Mouse (Mus musculus): Measurements from ENCODE around the gene Large2.

DNA sequence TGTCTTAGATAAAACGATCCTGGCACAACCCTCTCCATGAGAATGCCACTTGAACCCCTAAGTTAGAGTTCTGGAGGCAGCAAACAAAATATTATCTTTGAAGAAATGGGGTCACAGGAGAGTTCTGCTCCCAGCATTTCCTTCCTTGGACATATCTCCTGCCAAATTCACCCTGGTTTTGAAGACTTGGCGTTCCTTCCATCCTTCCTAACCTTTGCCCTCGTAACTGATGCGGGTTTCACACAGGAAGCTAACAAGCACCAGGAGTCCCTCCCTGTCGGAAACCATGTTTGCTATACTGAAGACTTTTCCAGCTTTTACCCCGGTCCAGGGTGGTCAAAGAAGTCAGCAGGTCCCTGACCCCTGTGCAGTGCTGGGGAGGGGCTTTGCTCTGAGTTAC is 20.4 kb downstream of the Large2 start:
- TF ChIP-seq EP300 (optimal IDR thresholded peaks at IDR 0.05) (no peak), CTCF (IDR thresholded peaks at IDR 0.05; ENCODE audit: low read depth) (no peak)
